Mouse (Mus musculus) G1E (cell line): ENCODE measurements around the gene Gm20458.

ENCODE experiments used
- CTCF ChIP-seq: IDR thresholded peaks from 2 replicates; pipeline ENCODE4 v1.5.1; 2012; ENCODE audit warnings: low read depth, low read length, inconsistent platforms, mixed read lengths
- GATA1 ChIP-seq: IDR thresholded peaks from 2 replicates; pipeline ENCODE4 v1.6.1; 2012; ENCODE audit warnings: borderline replicate concordance, low read length, inconsistent platforms, mixed read lengths
- POLR2AphosphoS5 ChIP-seq: IDR thresholded peaks from 2 replicates; pipeline ENCODE4 v1.6.1; 2012; ENCODE audit warnings: low read depth, low read length, inconsistent platforms; ENCODE audit not compliant: insufficient replicate concordance

DNA sequence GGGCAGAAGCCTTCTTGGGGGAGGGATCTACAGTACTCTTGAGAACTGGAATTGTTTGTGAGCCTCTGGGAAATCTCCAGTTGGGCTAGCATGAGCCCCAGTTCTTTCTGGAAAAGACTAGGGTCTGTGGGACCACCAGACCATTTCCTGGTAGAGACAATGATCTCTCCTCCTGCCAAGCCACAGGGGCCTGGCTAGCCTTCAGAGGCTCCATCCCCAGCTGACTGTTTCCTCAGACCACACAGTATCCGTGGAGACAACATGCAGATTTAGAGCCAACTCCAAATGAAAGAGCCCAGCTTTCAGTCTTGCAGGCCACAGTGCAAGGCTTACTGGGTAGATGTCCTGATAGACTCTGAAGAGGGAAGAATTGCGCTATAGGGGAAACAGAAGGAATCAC is 33.4 kb downstream of the Gm20458 start:
- TF ChIP-seq CTCF, result no peak
- TF ChIP-seq GATA1, result no peak
- TF ChIP-seq POLR2AphosphoS5, result no peak
